Mouse (Mus musculus) mouse trophoblast stem cell (cell line): ENCODE results near the gene Ttll5.

Source experiments
- in situ Hi-C, 2 experiments: fragments of 300-500 bp; cut with MseI, MboI; formaldehyde crosslinking; loops; 2 replicates in 1 of 2; 3 replicates in 1 of 2; pipeline ENCODE4 v1.15.1; 2025

The Ttll5 gene

GRCm38 (mm10) chr12:86046141-86046540 is 221.7 kb downstream of the Ttll5 start:
- in situ Hi-C loops, result no loop called here

- in situ Hi-C loops, result no loop called here
Observed at GRCm38 (mm10) chr12:86046776-86047175, 222.3 kb downstream of the Ttll5 start.

- in situ Hi-C loops, result no loop called here
Observed at GRCm38 (mm10) chr12:86047376-86047775, 222.9 kb downstream of the Ttll5 start.

- in situ Hi-C loops, result no loop called here
Observed at GRCm38 (mm10) chr12:86049813-86050212, 225.4 kb downstream of the Ttll5 start.

- in situ Hi-C loops, result no loop called here
Observed at GRCm38 (mm10) chr12:86051477-86051876, 227.0 kb downstream of the Ttll5 start.

- in situ Hi-C loops, result no loop called here
Observed at GRCm38 (mm10) chr12:86055306-86055705, 230.8 kb downstream of the Ttll5 start.

GRCm38 (mm10) chr12:86056976-86057375 is 232.5 kb downstream of the Ttll5 start:
- in situ Hi-C loops, result no loop called here

GRCm38 (mm10) chr12:86057516-86057915 is 233.1 kb downstream of the Ttll5 start:
- in situ Hi-C loops, result no loop called here

GRCm38 (mm10) chr12:86059341-86059740 is 234.9 kb downstream of the Ttll5 start:
- in situ Hi-C loops, result no loop called here

- in situ Hi-C loops, result no loop called here
Observed at GRCm38 (mm10) chr12:86064796-86065195, 240.3 kb downstream of the Ttll5 start.

GRCm38 (mm10) chr12:86071432-86071831 is 247.0 kb downstream of the Ttll5 start:
- in situ Hi-C loops, result loop anchor here (10.0 kb wide), 2 partner anchors 117 to 207 kb away; no protein-coding TSS in a partner anchor

GRCm38 (mm10) chr12:86074681-86075080 is 250.2 kb downstream of the Ttll5 start:
- in situ Hi-C loops, result loop anchor here (5.0 to 25.0 kb wide), 4 partner anchors 117 to 212 kb away; no protein-coding TSS in a partner anchor

- in situ Hi-C loops, result loop anchor here (5.0 to 25.0 kb wide), 4 partner anchors 118 to 213 kb away; no protein-coding TSS in a partner anchor
Observed at GRCm38 (mm10) chr12:86075358-86075757, 250.9 kb downstream of the Ttll5 start.

GRCm38 (mm10) chr12:86076321-86076901 is 252.0 kb downstream of the Ttll5 start:
- in situ Hi-C loops, result loop anchor here (5.0 to 25.0 kb wide), 4 partner anchors 119 to 214 kb away; no protein-coding TSS in a partner anchor

- in situ Hi-C loops, result loop anchor here (5.0 to 25.0 kb wide), 4 partner anchors 120 to 215 kb away; no protein-coding TSS in a partner anchor
Observed at GRCm38 (mm10) chr12:86077322-86077721, 252.9 kb downstream of the Ttll5 start.

- in situ Hi-C loops, result loop anchor here (5.0 to 25.0 kb wide), 4 partner anchors 120 to 215 kb away; no protein-coding TSS in a partner anchor
Observed at GRCm38 (mm10) chr12:86077736-86078135, 253.3 kb downstream of the Ttll5 start.

GRCm38 (mm10) chr12:86078176-86078552 is 253.7 kb downstream of the Ttll5 start:
- in situ Hi-C loops, result loop anchor here (5.0 to 25.0 kb wide), 4 partner anchors 121 to 216 kb away; no protein-coding TSS in a partner anchor

GRCm38 (mm10) chr12:86078553-86079201 is 254.2 kb downstream of the Ttll5 start, which contains the start of gene Tgfb3:
Gene Tgfb3 (minus strand): TSS chr12:86079041.
- in situ Hi-C loops, result loop anchor here (5.0 to 25.0 kb wide), 4 partner anchors 121 to 216 kb away; no protein-coding TSS in a partner anchor

- in situ Hi-C loops, result loop anchor here (5.0 to 25.0 kb wide), 4 partner anchors 122 to 217 kb away; no protein-coding TSS in a partner anchor
Observed at GRCm38 (mm10) chr12:86079202-86079667, 254.8 kb downstream of the Ttll5 start.

- in situ Hi-C loops, result loop anchor here in 1 of 2 experiments (25.0 kb wide), 1 partner anchor 220 kb away; no protein-coding TSS in a partner anchor
Observed at GRCm38 (mm10) chr12:86082481-86083012, 258.1 kb downstream of the Ttll5 start, which contains the start of gene Ift43. Gene Ift43 (plus strand): TSS chr12:86082541.

GRCm38 (mm10) chr12:86085873-86086272 is 261.4 kb downstream of the Ttll5 start:
- in situ Hi-C loops, result loop anchor here in 1 of 2 experiments (25.0 kb wide), 1 partner anchor 224 kb away; no protein-coding TSS in a partner anchor

- in situ Hi-C loops, result loop anchor here in 1 of 2 experiments (25.0 kb wide), 1 partner anchor 224 kb away; no protein-coding TSS in a partner anchor
Observed at GRCm38 (mm10) chr12:86086550-86086949, 262.1 kb downstream of the Ttll5 start.
